Mouse (Mus musculus): Measurements from ENCODE around the gene Ammecr1. TPM values are rescaled to one million over a fixed set of nuclear protein-coding genes. Genes with fewer than 3 reads are reported as not detected.
A peak's percentile ranks its signal among the peaks of the same experiment; 100 is the strongest.

Ammecr1 gene
- polyA plus RNA-seq, 1 experiment: 19.7 TPM

GRCm38 (mm10) chrX:142967067-142967466 lies 539 bp upstream of the Ammecr1 start:
- Histone ChIP-seq H3K79me2 (ENCODE audit: control insufficient read depth, insufficient read depth) (peaks cover 41% of the 10 kb centered on the region), H3K4me3 (peak overlapping the region; percentile 82), H3K36me3 (ENCODE audit: control insufficient read depth, insufficient read depth) (no peaks in the 10 kb centered on the region), H3K27me3 (ENCODE audit: control insufficient read depth, insufficient read depth, insufficient read length) (no peaks in the 10 kb centered on the region), H3K4me2 (ENCODE audit: low read depth) (peak overlapping the region; percentile 69), H3ac (ENCODE audit: control insufficient read depth, insufficient read length) (peak overlapping the region; percentile 88)
- no peak for TF ChIP-seq MAX (IDR thresholded peaks at IDR 0.05; ENCODE audit: low read depth)
- TF ChIP-seq POLR2AphosphoS2 (IDR thresholded peaks at IDR 0.05; ENCODE audit: insufficient read length, low read depth): no peak
- no peak for TF ChIP-seq SRF (IDR thresholded peaks at IDR 0.05; ENCODE audit: control insufficient read depth, insufficient read length, low read depth)
- no peak for TF ChIP-seq REST (IDR thresholded peaks at IDR 0.05; ENCODE audit: insufficient read depth, insufficient read length)
- no peak for TF ChIP-seq POLR2A (IDR thresholded peaks at IDR 0.05; ENCODE audit: insufficient read length, low read depth)
- no peak for TF ChIP-seq TCF12 (IDR thresholded peaks at IDR 0.05; ENCODE audit: insufficient read depth, poor library complexity, severe bottlenecking)
- TF ChIP-seq E2F4 (IDR thresholded peaks at IDR 0.05; ENCODE audit: insufficient read depth): no peak
- no peak for TF ChIP-seq CEBPB (IDR thresholded peaks at IDR 0.05; ENCODE audit: insufficient read depth, poor library complexity, severe bottlenecking)
- no peak for TF ChIP-seq USF1 (IDR thresholded peaks at IDR 0.05; ENCODE audit: low read depth)
- no peak for TF ChIP-seq MYOD1 (IDR thresholded peaks at IDR 0.05; ENCODE audit: control insufficient read depth in 1 of 3, insufficient read length in 2 of 3, low read depth in 2 of 3)
- TF ChIP-seq TCF3 (IDR thresholded peaks at IDR 0.05; ENCODE audit: insufficient read length, low read depth): no peak
- TF ChIP-seq MYOG (IDR thresholded peaks at IDR 0.05; ENCODE audit: control insufficient read depth in 1 of 3, insufficient read depth in 1 of 3, insufficient read length in 2 of 3, low read depth in 2 of 3): no peak

DNA sequence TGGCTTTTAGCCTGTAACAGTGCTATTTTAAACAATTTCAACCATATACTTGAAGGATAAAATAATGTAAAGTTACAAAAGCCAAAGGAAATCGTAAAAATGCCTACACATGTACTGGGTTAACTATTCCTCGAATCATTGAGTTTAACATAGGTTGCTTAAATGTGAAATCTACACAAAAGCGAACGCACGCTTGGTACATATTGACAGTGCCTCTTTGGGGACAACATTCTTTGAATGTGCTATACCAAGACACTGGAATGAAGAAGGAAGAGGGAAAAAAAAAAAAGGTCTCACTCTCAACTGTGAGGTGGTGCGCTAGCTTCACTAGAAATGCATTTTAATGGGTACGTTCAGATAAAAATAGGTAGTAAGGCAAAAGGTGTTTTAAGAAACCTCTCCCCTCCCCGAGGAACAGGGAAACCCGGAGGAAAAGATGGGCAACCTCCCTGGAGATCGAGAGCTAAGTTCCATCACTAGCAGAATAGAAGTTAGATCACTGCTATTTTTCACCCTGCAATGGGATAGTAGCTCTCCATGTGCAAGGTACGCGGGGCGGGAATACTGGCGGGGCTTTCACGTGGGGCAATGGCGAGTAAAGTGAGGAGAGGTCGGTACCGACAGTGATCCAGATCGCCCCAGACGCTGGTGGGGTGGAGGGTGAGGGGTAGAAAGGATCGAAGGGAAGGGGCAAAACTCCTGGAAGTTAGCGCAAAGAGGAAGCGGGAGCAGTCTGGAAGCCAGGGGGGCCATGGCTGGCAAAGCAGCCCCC lies 1.1 kb downstream of the Ammecr1 start:
- no peaks in the 10 kb centered on the region for H3K27me3 ChIP-seq (ENCODE audit: control insufficient read depth, insufficient read depth, insufficient read length)
- peak overlapping the region; percentile 82 for H3K4me3 ChIP-seq
- H3K4me2 ChIP-seq (ENCODE audit: low read depth): peak overlapping the region; percentile 55
- TF ChIP-seq REST (IDR thresholded peaks at IDR 0.05; ENCODE audit: insufficient read depth, insufficient read length): no peak
- TF ChIP-seq USF1 (IDR thresholded peaks at IDR 0.05; ENCODE audit: low read depth): no peak
- TF ChIP-seq POLR2A (IDR thresholded peaks at IDR 0.05; ENCODE audit: insufficient read length, low read depth): no peak
- no peak for TF ChIP-seq E2F4 (IDR thresholded peaks at IDR 0.05; ENCODE audit: insufficient read depth)
- TF ChIP-seq MYOG (IDR thresholded peaks at IDR 0.05; ENCODE audit: control insufficient read depth in 1 of 3, insufficient read depth in 1 of 3, insufficient read length in 2 of 3, low read depth in 2 of 3): no peak
- TF ChIP-seq MYOD1 (IDR thresholded peaks at IDR 0.05; ENCODE audit: control insufficient read depth in 1 of 3, insufficient read length in 2 of 3, low read depth in 2 of 3): no peak
- TF ChIP-seq TCF12 (IDR thresholded peaks at IDR 0.05; ENCODE audit: insufficient read depth, poor library complexity, severe bottlenecking): no peak
- TF ChIP-seq POLR2AphosphoS2 (IDR thresholded peaks at IDR 0.05; ENCODE audit: insufficient read length, low read depth): no peak
- no peak for TF ChIP-seq SRF (IDR thresholded peaks at IDR 0.05; ENCODE audit: control insufficient read depth, insufficient read length, low read depth)
- TF ChIP-seq TCF3 (IDR thresholded peaks at IDR 0.05; ENCODE audit: insufficient read length, low read depth): no peak
- TF ChIP-seq MAX (IDR thresholded peaks at IDR 0.05; ENCODE audit: low read depth): no peak
- no peaks in the 10 kb centered on the region for H3K36me3 ChIP-seq (ENCODE audit: control insufficient read depth, insufficient read depth)
- H3K79me2 ChIP-seq (ENCODE audit: control insufficient read depth, insufficient read depth): peaks cover 57% of the 10 kb centered on the region
- peak overlapping the region; percentile 88 for H3ac ChIP-seq (ENCODE audit: control insufficient read depth, insufficient read length)

- TF ChIP-seq MAX (IDR thresholded peaks at IDR 0.05; ENCODE audit: low read depth): no peak
- TF ChIP-seq USF1 (IDR thresholded peaks at IDR 0.05; ENCODE audit: low read depth): no peak
- TF ChIP-seq TCF3 (IDR thresholded peaks at IDR 0.05; ENCODE audit: insufficient read length, low read depth): no peak
- no peak for TF ChIP-seq MYOD1 (IDR thresholded peaks at IDR 0.05; ENCODE audit: control insufficient read depth in 1 of 3, insufficient read length in 2 of 3, low read depth in 2 of 3)
- TF ChIP-seq TCF12 (IDR thresholded peaks at IDR 0.05; ENCODE audit: insufficient read depth, poor library complexity, severe bottlenecking): no peak
- no peak for TF ChIP-seq SRF (IDR thresholded peaks at IDR 0.05; ENCODE audit: control insufficient read depth, insufficient read length, low read depth)
- TF ChIP-seq E2F4 (IDR thresholded peaks at IDR 0.05; ENCODE audit: insufficient read depth): no peak
- no peak for TF ChIP-seq POLR2A (IDR thresholded peaks at IDR 0.05; ENCODE audit: insufficient read length, low read depth)
- no peak for TF ChIP-seq CEBPB (IDR thresholded peaks at IDR 0.05; ENCODE audit: insufficient read depth, poor library complexity, severe bottlenecking)
- TF ChIP-seq MYOG (IDR thresholded peaks at IDR 0.05; ENCODE audit: control insufficient read depth in 1 of 3, insufficient read depth in 1 of 3, insufficient read length in 2 of 3, low read depth in 2 of 3): no peak
- TF ChIP-seq POLR2AphosphoS2 (IDR thresholded peaks at IDR 0.05; ENCODE audit: insufficient read length, low read depth): no peak
- no peak for TF ChIP-seq REST (IDR thresholded peaks at IDR 0.05; ENCODE audit: insufficient read depth, insufficient read length)
These were observed 6.1 kb downstream of the Ammecr1 start for GRCm38 (mm10) chrX:142960434-142960833.

GRCm38 (mm10) chrX:142959674-142960307 lies 6.7 kb downstream of the Ammecr1 start:
- H3ac ChIP-seq (ENCODE audit: control insufficient read depth, insufficient read length): no peak overlapping the region
- H3K4me3 ChIP-seq: no peak overlapping the region
- H3K4me2 ChIP-seq (ENCODE audit: low read depth): peak overlapping the region; percentile 62
- peaks cover 86% of the 10 kb centered on the region for H3K79me2 ChIP-seq (ENCODE audit: control insufficient read depth, insufficient read depth)
- no peaks in the 10 kb centered on the region for H3K36me3 ChIP-seq (ENCODE audit: control insufficient read depth, insufficient read depth)
- TF ChIP-seq E2F4 (IDR thresholded peaks at IDR 0.05; ENCODE audit: insufficient read depth) (no peak), MYOG (IDR thresholded peaks at IDR 0.05; ENCODE audit: control insufficient read depth in 1 of 3, insufficient read depth in 1 of 3, insufficient read length in 2 of 3, low read depth in 2 of 3) (peak in 1 of 3 experiments; percentile 64), MAX (IDR thresholded peaks at IDR 0.05; ENCODE audit: low read depth) (no peak), MYOD1 (IDR thresholded peaks at IDR 0.05; ENCODE audit: control insufficient read depth in 1 of 3, insufficient read length in 2 of 3, low read depth in 2 of 3) (peak in 2 of 3 experiments; percentile 44 to 63), REST (IDR thresholded peaks at IDR 0.05; ENCODE audit: insufficient read depth, insufficient read length) (no peak), USF1 (IDR thresholded peaks at IDR 0.05; ENCODE audit: low read depth) (no peak), POLR2AphosphoS2 (IDR thresholded peaks at IDR 0.05; ENCODE audit: insufficient read length, low read depth) (no peak), TCF12 (IDR thresholded peaks at IDR 0.05; ENCODE audit: insufficient read depth, poor library complexity, severe bottlenecking) (peak; percentile 4)
- H3K27me3 ChIP-seq (ENCODE audit: control insufficient read depth, insufficient read depth, insufficient read length): no peaks in the 10 kb centered on the region

More at GRCm38 (mm10) chrX:142960434-142960833, 6.1 kb downstream of the Ammecr1 start:
- Histone ChIP-seq H3K27me3 (ENCODE audit: control insufficient read depth, insufficient read depth, insufficient read length) (no peaks in the 10 kb centered on the region), H3K36me3 (ENCODE audit: control insufficient read depth, insufficient read depth) (no peaks in the 10 kb centered on the region), H3K4me3 (no peak overlapping the region), H3K4me2 (ENCODE audit: low read depth) (peak overlapping the region; percentile 62), H3ac (ENCODE audit: control insufficient read depth, insufficient read length) (no peak overlapping the region), H3K79me2 (ENCODE audit: control insufficient read depth, insufficient read depth) (peaks cover 86% of the 10 kb centered on the region)
